Mouse (Mus musculus) stomach, embryonic 16.5 days (tissue): Measurements from ENCODE around the gene Cyp39a1. TPM values are rescaled to one million over a fixed set of nuclear protein-coding genes. Genes with fewer than 3 reads are reported as not detected.

Source experiments
- ATAC-seq: fragments of 200-750 bp; cut with Nextera tagmentation; 2 replicates; pipeline ENCODE4 v1.8.0; 2017; ENCODE audit warnings: moderate number of reproducible peaks, moderate TSS enrichment; ENCODE audit not compliant: insufficient read depth, low FRiP score
- H3K27ac ChIP-seq: fragments of 300-500 bp; sonication (generic); 2 replicates; pipeline ENCODE4 v1.5.1; 2014; ENCODE audit warnings: low read length
- H3K27me3 ChIP-seq: fragments of 300-500 bp; sonication (generic); 2 replicates; pipeline ENCODE4 v1.6.1; 2014; ENCODE audit warnings: low read length, control low read depth, mixed read lengths; ENCODE audit not compliant: control insufficient read depth, insufficient read depth
- H3K36me3 ChIP-seq: fragments of 300-500 bp; sonication (generic); 2 replicates; pipeline ENCODE4 v1.6.1; 2014; ENCODE audit warnings: low read length; ENCODE audit not compliant: control insufficient read depth, insufficient read depth
- H3K4me1 ChIP-seq: fragments of 300-500 bp; sonication (generic); 2 replicates; pipeline ENCODE4 v1.6.1; 2014; ENCODE audit warnings: low read length, control low read depth, mixed read lengths; ENCODE audit not compliant: control insufficient read depth, insufficient read depth
- H3K4me2 ChIP-seq: fragments of 300-500 bp; sonication (generic); 2 replicates; pipeline ENCODE4 v1.6.1; 2014; ENCODE audit warnings: low read depth, low read length, mixed read lengths
- H3K4me3 ChIP-seq: fragments of 300-500 bp; sonication (generic); replicated peaks from 2 replicates; pipeline ENCODE4 v1.5.1; 2014; ENCODE audit warnings: mild to moderate bottlenecking, low read length
- H3K9ac ChIP-seq: fragments of 300-500 bp; sonication (generic); 2 replicates; pipeline ENCODE4 v1.6.1; 2014; ENCODE audit warnings: low read length
- H3K9me3 ChIP-seq: fragments of 300-500 bp; sonication (generic); replicated peaks from 2 replicates; pipeline ENCODE4 v1.6.1; 2016; ENCODE audit warnings: low read length, control low read depth; ENCODE audit not compliant: control insufficient read depth
- WGBS: fragments of 180-500 bp; shearing (Covaris S2); extraction: QIAGEN DNeasy Blood & Tissue Kit; methylation state at CpG from one replicate; pipeline ENCODE4 v1.1.7; 2014; 5-methylcytosine and 5-hydroxymethylcytosine counted together
- polyA plus RNA-seq: library from polyadenylated mRNA; unstranded; fragments of >200 nt; fragmentation: Nextera tagmentation; extraction: Ambion mirVana; gene quantifications from 2 replicates; pipeline ENCODE4 v1.2.1, GENCODE M21; 2015

Cyp39a1 gene
- polyA plus RNA-seq, 1 experiment from 2014 or later: 28.0 TPM

DNA sequence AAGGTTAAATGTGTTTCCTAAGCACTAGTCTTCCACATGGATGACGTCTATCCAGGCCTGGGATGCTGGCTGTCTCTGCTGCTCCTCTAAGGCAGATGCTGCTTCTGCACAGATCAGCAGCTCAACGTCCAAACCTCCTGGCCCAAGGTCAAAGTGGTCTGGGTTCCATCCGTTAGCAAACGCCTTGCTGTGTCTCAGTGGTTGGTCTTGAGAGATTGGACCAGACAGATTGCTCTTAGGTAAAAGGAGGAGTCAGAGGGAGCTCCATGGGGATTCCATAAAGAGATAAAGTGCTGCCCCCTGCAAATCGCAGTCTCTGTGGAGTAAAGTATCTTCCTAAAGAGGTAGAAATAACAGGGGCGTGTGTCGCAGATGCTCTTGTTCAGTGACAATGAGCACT is 24.0 kb upstream of the Cyp39a1 start:
- no peaks in the 10 kb centered on the region for H3K4me1 ChIP-seq
- no peak for ATAC-seq
- H3K27ac ChIP-seq: no peak overlapping the region
- H3K9ac ChIP-seq: no peak overlapping the region
- no peaks in the 10 kb centered on the region for H3K36me3 ChIP-seq
- H3K4me2 ChIP-seq: no peak overlapping the region
- no peaks in the 10 kb centered on the region for H3K27me3 ChIP-seq
- WGBS: 75% methylated on average over 7 of the region's 7 CpGs
- H3K4me3 ChIP-seq: no peak overlapping the region
- H3K9me3 ChIP-seq: no peaks in the 10 kb centered on the region

- Histone ChIP-seq H3K36me3 (no peaks in the 10 kb centered on the region), H3K9me3 (no peaks in the 10 kb centered on the region), H3K27ac (no peak overlapping the region), H3K4me1 (no peaks in the 10 kb centered on the region), H3K4me2 (no peak overlapping the region), H3K4me3 (no peak overlapping the region), H3K9ac (no peak overlapping the region), H3K27me3 (no peaks in the 10 kb centered on the region)
- 67% methylated on average over 7 of the region's 7 CpGs for WGBS
- no peak for ATAC-seq
Measured at GRCm38 (mm10) chr17:43644375-43644774, 22.9 kb upstream of the Cyp39a1 start.

- Histone ChIP-seq H3K36me3 (no peaks in the 10 kb centered on the region), H3K4me3 (no peak overlapping the region), H3K27ac (no peak overlapping the region), H3K27me3 (no peaks in the 10 kb centered on the region), H3K4me1 (no peaks in the 10 kb centered on the region), H3K9ac (no peak overlapping the region), H3K4me2 (no peak overlapping the region), H3K9me3 (no peaks in the 10 kb centered on the region)
- WGBS: 83% methylated on average over 3 of the region's 3 CpGs
- ATAC-seq: no peak
Measured at GRCm38 (mm10) chr17:43645136-43645535, 22.1 kb upstream of the Cyp39a1 start.

GRCm38 (mm10) chr17:43646925-43647324 is 20.3 kb upstream of the Cyp39a1 start:
- Histone ChIP-seq H3K9ac (no peak overlapping the region), H3K36me3 (no peaks in the 10 kb centered on the region), H3K27me3 (no peaks in the 10 kb centered on the region), H3K4me2 (no peak overlapping the region), H3K4me3 (no peak overlapping the region), H3K4me1 (no peaks in the 10 kb centered on the region), H3K9me3 (no peaks in the 10 kb centered on the region), H3K27ac (no peak overlapping the region)
- ATAC-seq: no peak
- WGBS: 57% methylated on average over 5 of the region's 5 CpGs

DNA sequence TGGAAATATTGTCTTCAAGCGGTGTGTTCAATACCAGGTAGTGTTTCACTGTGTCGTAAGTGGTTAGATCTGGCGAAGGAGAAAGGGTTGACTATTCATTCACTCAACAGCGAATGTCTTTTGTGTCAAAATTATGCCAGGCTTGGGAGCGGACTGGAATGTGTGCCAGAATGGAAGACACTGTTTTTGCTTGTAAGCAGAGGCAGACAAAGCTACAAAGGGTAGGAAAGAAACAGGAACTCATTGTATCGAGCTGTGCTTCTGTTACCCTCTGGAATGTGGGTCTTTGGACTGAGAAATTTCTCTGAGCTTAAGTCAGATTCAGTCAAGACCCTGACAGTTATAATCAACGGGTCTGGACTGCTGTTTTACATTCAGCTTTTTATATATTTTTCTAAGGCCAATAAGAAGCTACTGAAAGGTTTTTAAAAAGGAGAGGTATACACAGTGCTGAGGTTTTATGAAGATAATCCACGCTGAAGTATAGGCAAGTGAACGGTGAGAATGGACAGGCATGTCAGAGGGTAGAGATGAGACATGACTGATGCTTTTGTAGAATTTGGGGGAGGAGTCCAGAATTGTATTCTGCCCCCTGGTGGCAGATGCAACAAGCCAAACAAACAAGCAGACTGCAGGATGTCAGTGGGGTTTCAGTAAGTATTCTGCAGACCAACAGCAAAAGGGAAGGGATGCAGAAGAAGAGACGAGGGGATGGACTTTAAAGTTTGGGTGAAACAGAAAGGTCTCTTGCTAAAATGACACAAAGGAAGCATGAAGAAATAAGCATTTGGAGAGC is 17.4 kb upstream of the Cyp39a1 start:
- H3K4me2 ChIP-seq: no peak overlapping the region
- H3K9ac ChIP-seq: no peak overlapping the region
- no peak for ATAC-seq
- no peaks in the 10 kb centered on the region for H3K4me1 ChIP-seq
- H3K27ac ChIP-seq: no peak overlapping the region
- no peak overlapping the region for H3K4me3 ChIP-seq
- no peaks in the 10 kb centered on the region for H3K27me3 ChIP-seq
- 82% methylated on average over 10 of the region's 10 CpGs for WGBS
- H3K36me3 ChIP-seq: no peaks in the 10 kb centered on the region
- H3K9me3 ChIP-seq: no peaks in the 10 kb centered on the region

DNA sequence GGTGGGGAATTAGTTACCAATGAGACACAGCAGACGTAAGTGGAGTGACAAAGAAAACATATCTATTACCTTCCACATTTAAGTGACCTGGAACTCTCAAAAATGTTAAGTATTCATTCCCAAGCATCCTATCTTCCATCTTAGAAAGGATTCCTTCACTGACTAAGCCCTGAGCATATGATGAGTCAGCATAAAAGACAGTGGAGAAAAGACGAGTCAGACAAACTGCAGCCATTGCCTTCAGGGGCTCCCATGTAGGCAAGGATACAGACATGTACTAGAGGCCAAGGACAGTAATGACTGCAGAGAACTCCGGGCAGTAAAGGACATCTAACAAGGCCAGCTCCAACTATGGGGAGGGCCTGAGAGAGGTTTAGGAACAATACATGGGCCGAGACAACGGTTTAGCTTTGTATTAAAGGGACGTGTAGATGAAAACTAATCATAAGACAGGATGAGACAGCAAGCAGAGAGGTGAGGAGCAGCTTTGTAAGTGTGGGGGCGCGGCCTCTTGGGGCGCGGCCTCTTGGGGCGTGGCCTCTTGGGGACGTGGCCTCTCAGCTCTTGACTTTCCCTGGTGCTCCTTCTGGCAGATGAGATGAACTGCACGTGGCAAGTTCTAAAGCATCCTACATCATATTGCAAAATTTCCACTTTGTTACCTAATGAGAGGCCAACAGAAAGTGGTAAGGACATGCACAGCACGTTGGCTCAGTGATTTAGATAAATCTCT is 15.7 kb upstream of the Cyp39a1 start:
- H3K9ac ChIP-seq: no peak overlapping the region
- WGBS: 63% methylated on average over 14 of the region's 14 CpGs
- H3K4me1 ChIP-seq: no peaks in the 10 kb centered on the region
- H3K27ac ChIP-seq: no peak overlapping the region
- no peaks in the 10 kb centered on the region for H3K36me3 ChIP-seq
- no peaks in the 10 kb centered on the region for H3K9me3 ChIP-seq
- no peaks in the 10 kb centered on the region for H3K27me3 ChIP-seq
- no peak overlapping the region for H3K4me3 ChIP-seq
- ATAC-seq: no peak
- H3K4me2 ChIP-seq: no peak overlapping the region

DNA sequence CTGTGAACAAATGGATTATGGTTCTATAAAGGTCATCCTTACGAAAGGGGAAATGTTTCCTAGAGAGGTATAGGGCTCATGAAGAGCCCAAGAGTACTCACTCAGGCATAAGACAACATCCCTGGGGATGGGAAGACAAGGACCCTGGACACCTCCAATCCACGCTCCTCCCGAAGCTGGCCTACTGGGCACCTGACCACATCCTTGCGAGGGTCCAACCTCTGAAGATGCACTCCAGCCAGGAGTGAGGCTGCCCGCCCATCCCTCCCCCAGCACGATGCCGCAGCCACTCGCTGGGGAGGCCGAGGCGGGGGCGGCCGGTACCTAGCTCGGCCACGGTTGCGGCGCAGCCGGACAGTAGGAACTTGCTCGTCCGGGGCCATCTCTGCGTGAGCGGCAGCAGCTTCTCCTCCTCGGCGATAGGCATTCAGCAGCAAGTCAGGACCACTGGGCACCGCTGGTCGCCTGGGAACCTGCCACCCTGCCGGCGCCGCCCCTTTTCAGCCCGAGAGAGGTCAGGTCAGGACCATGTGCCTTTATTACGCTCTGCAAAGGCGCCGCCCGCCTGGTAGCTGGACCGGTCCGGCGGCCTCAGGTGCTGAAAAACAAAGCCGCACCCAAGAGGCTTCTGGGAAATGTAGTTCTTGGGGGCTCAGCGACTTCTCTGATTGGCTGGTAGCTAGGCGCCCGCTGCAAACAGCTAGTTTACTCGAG is 492 bp upstream of the Cyp39a1 start, which contains the start of gene Slc25a27:
Gene Slc25a27 (minus strand): TSS at position 639 of the 714 bp plus-strand sequence.
- Histone ChIP-seq H3K9ac (peak within 1 kb of the TSS; percentile 83), H3K4me1 (peaks cover 12% of the 10 kb centered on the region), H3K9me3 (no peaks in the 10 kb centered on the region), H3K4me3 (peak within 1 kb of the TSS; percentile 92), H3K27me3 (no peaks in the 10 kb centered on the region), H3K4me2 (peak within 1 kb of the TSS; percentile 93), H3K36me3 (no peaks in the 10 kb centered on the region), H3K27ac (peak within 1 kb of the TSS; percentile 46; the same call in 1 of the 2 replicates)
- ATAC-seq: peak; percentile 97
- under 1% methylated on average over 41 of the region's 41 CpGs for WGBS

DNA sequence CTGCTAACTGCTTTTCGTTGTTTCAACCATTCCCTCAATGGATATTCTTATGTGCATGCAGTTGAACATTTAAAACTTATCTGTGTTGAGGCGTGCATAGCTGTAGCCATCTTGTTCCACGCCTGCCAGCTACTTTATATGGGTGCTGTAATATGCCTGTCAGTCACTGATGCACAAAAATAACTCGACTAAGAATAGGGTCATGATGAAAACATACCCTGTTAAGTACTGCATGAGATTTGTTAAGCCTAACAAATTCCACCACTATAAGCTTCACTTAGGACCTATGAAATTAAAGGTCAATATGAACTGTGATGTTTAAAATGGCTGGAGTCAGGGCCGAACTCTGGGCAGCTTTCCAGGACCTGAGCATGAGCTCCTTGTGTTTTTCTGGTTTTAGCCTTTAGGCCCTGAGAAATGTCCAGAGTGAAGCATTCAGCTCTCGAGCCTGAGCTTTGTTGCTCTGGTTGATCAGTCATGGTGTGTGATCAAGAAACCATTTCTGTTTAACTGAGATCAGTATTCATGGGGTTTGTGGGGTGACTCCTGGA is 2.0 kb downstream of the Cyp39a1 start:
- H3K4me1 ChIP-seq: peaks cover 12% of the 10 kb centered on the region
- H3K27ac ChIP-seq: no peak overlapping the region
- H3K4me3 ChIP-seq: peak overlapping the region; percentile 92; the same call in 1 of the 2 replicates
- H3K9me3 ChIP-seq: no peaks in the 10 kb centered on the region
- no peak for ATAC-seq
- H3K36me3 ChIP-seq: no peaks in the 10 kb centered on the region
- H3K9ac ChIP-seq: no peak overlapping the region
- H3K4me2 ChIP-seq: peak overlapping the region; percentile 93
- WGBS: 58% methylated on average over 6 of the region's 6 CpGs
- no peaks in the 10 kb centered on the region for H3K27me3 ChIP-seq
